Mouse (Mus musculus) activated CD4-positive, CD25-positive, alpha-beta regulatory T cell, adult 4 months (primary cell): Measurements from ENCODE around the gene Incenp. TPM values are rescaled to one million over a fixed set of nuclear protein-coding genes. Genes with fewer than 3 reads are reported as not detected.
"Not testable (repeated sequence)": the region's sequence is repeated elsewhere in the genome, so short reads cannot be mapped to it uniquely, and the experiment has no call there.

ENCODE experiments used
- ATAC-seq: one replicate; pipeline ENCODE4 v1.8.0; 2017
- polyA plus RNA-seq, 2 experiments: library from polyadenylated mRNA; unstranded; fragments of 100-300 nt; shearing (Covaris generic); gene quantifications; one replicate each; pipeline ENCODE4 v1.2.1; 2017

Gene Incenp
- polyA plus RNA-seq, 2 experiments from 2014 or later = 30.3 to 31.9 TPM

DNA sequence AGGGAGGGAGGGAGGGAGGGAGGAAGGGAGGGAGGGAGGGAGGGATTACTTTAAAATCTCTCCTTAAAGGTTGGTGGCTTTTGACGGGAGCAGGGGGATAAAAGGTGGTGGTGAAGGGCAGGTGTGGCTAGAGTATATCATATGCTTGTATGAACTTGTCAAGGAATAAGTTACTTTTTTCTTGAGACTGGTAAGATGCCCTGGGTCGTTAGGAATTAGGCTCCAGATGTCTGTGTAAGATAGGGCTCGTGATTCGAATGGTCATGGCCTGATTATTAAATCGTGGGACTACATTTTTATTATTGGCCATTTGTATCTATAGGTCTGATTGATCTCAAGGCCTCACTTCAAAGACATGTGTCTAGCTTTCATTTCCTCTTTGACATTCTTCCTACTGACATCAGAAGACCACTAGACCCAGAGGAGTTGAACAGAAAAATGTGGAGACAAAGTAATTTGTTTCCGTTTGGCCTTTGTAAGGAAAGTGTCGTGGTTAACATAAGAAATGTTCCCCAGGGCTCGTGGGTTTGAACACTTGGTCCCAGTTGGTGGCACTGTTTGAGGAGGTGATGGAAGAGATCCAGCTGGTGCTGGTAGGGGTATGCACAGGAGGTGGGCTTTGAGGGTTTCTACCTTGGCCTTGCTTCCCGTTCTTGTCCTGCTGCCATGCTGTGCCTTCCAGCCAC, 19.0 kb upstream of the Incenp start:
- no peak for ATAC-seq

DNA sequence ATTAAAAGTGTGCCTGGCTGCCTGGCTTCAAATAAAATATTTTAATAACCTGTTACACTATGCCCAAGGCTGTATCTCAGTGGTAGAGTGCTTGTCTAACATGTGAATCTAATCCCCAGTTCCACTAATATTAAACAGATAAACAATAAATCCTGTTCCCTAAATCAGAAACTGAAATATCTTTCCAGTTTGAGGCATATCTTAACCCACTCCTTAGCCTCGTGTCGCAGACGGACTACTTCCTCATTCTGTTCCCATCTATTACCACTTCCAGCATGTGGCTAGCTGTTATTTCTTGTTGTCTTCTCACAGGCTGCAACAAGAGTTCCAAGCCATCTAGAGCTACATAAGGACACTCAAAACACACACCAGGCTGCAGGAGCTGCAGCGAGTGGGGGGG, 18.4 kb upstream of the Incenp start:
- no peak for ATAC-seq

DNA sequence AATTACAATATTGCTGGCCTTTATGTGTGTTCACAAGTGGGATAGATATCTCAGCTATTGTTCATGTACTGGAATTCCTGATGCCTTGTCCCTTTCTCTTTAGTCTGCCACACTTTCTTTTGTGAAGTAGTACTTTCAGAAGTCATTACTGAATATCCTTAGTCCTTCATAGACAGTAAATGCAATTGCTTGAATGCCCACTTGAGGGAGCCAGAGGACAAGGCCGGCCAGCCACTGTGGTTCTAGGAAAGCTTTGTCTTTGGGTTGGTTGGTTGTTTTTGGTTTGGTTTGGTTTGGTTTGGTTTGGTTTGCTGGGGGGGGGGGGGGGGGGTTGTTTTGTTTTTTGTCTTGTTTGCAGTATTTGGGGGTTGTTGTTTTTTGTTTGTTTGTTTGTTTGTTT, 16.6 kb upstream of the Incenp start:
- peak; percentile 81 for ATAC-seq

DNA sequence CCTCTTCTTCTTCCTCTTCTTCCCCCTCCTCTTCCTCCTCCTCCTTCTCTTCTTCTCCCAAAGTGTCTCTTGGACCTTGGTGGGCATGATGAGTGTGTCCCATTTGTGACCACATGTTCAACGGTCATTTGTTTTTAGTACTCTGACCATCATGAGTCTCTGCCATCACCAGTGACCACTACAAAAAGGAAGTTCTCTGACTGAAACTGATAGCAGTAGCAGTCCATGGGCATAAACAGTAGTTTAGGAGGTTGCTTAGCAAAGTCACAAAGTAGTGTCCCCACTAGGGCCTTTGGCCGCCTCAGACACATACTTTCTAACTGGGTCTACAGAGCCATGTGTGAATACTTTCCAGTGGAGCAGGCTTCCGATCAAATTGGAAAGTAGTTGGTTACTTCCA, 15.0 kb upstream of the Incenp start:
- ATAC-seq = no peak

DNA sequence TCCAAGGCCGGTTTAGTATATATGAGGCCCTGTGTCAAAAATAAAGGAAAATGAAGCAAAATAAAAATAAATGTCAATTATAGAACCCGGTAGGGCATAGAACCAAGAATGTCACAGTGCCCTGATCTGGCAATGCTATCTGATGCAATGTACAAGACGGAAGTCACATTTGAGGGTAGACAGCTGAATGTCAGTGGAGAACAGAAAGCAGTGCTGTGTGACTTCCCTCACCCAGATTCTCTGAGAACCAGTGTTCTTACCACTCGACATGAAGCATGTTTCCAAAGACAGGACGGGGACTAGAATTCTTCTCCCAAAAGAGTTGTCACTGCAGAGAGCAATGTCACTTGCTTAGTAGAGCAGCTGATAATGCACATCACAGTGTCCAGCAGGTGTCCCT, 14.4 kb upstream of the Incenp start:
- ATAC-seq = no peak

DNA sequence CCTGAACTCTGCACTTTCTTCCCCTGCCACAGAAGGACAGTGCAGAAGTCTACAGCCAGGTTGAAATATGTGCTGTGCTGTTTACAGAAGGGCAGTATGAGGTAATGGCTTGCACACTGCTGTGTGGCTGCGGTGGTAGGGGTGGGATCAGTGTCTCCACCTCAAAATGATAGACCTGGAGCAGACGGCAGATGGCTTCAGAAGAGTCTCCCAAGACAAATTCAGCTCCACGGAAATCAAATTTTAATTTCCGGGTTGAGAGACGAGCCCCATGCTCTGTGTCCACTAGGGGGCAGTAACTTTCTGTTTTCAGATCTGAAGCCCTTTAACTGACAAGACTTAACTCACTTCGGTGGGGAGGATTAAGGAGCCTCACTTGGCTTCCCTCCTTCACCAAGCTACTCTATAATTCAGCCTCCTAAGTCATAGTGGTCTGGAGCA, 12.0 kb upstream of the Incenp start:
- peak; percentile 46 for ATAC-seq

DNA sequence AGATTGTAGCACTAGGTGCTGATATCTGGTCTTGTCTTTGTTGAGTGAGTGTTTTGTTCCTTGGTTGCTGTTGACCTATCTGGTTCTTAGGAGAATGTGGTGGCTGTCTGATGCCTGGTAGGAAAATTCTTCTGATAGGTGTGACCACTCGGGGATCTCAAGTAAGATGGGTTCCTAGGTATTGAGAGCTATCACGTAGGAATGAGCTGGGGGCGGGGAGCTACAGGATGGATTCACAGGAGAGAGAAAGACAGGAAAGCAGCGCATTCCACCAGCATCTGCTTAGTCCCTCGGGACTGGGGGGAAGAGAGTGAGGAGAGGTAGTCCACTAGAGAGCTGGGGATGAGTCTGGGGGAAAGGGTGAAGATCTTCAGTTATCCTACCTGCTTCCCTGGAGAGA, 10.0 kb upstream of the Incenp start:
- no peak for ATAC-seq

DNA sequence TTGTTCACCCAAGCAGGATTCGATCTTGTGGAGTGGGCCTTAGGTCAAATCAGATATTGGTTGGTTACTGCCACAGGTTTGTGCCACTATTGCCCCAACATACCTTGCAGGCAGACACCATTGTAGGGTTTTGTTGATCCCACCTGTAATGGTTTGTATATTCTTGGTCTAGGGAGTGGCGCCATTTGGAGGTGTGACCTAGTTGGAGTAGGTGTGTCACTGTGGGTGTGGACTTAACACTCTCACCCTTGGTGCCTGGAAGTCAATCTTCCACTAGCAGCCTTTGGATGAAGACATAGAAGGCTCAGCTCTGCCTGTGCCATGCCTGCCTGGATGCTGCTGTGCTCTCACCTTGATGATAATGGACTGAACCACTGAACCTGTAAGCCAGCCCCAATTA, 1.3 kb upstream of the Incenp start:
- ATAC-seq = not testable (repeated sequence)

DNA sequence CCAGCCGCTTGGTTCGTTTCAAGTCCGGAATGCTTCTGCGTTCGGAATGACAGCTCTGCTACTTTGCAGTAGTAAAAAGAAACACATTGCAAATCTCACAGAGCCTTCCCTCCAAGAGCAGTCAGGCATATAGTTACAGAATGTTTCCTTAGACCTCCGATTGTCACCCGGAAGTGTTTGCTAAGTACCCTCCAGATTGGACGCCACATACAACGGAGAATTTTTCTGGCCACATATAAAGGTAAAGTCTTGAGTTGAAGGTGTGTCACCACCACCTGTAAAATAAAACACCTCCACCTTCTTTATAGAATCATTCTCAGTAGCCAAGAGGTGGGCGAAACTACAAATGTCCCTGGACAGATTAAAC, 412 bp upstream of the Incenp start:
- peak; percentile 21 for ATAC-seq

DNA sequence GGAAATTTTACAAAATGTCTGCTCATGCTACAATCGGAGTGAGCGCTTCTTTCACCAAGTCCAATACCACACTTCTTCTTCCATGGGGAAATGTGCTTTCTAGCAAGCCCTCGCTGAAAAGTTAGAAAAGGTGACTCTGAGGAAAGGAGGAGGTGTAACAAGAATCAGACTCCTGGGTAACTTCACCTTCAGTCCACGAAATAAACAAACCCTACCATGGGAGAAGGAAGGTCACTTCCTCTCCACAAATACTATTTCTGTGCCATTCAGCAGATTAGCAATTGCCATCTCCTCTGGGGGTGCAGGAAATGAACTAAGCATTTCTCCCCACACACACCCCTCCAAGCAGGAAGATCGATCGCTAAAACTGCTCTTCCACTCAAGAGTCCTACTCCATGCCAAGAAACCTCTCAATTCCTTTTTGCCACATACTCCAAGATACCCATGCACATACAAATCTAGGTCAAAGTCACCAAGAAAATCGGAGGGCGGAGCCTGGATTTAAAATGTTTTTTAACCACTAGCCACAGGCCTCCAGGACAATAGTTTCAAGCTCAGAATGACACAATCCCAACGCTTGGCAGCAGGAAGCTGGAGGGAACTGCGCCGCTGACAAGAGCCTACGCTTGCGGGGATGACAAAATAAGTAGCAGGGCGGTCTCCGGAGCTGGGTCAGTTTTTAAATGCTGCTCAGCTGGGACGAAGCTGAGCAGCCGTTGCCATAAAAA, 848 bp downstream of the Incenp start:
- ATAC-seq = no peak

DNA sequence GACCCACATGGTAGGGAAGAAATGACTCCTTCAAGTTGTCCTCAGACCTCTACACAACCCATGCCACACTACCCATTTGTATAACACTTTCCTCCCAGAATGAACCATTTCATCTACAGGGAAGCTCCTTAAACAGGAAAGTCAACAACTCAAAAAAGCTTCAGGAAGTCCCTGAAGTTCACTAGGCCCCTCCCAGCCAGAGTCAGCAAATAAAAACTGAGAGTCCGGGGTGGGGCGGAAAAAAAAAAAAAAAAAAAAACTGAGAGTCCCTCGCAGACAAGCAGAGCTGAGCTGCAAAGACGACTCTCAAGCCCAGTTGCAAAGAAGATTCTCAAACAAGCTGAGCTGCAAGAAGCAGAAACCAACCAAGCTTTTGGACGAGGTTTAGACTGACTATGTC, 3.3 kb downstream of the Incenp start:
- no peak for ATAC-seq

DNA sequence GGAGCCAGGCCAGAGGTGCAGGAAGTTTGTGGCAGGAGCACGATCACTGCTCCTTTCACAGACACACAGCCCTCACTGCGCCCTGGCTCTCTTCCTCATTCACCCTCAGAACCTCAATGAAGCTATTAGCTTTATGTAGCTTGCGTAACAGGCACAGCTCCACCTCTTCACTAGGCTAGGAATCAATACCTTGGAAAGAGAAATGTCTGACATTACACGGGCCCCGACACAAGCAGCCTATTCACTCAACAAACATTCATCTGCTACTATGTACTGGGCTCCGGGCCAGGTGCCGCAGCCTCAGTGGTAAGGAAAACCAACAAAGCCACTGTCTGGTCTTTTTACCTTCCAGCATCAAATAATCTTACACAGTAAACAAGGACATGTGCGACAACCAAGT, 12.6 kb downstream of the Incenp start:
- no peak for ATAC-seq

DNA sequence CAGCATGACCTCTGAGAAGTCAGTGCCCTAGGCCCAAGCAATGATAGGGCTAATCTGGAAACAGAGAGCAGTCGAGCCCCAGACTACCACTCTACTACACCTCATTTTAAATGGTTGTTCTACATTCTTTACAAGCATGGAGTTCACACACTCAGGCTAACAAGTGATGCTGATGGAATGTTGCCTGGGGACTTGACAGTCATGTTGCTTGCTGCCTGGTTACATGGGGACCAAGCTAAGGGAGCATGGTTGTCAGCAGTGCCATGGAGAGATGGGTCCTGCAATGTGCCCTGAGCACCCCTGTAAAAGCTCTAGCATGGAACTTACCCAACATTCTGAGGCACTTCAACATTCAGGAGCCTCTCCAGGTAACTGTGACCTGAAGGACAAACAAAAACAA, 13.0 kb downstream of the Incenp start:
- no peak for ATAC-seq

DNA sequence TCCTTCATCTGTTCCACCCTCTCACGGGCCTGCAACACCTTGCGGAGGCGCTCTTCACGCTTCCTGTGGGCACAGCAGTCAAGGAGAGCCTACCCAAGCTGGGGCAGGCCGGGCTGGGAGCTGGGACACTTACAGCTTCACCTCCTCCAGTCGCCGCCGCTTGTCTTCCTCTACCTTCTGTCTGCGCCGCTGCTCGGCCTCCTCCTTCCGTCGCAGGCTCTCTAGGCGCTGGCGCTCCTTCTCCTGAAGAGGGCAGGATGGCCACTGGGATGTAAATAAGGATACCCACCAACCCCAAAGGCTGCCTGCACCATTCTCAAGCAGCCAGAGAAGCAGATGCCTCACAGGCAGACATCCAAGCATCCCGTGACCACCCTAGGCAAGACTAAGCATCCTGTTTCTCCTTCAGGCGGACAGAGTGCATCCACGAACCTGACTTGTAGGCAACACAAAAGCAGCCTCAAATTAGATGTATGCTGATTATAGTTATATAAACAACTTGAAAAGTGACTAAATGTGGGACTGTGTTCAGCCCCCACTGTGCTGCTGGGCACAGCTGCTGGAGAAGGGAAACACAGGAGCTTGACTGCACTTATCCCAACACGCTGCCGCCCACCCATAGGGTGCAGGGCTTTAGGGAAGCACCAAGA, 21.0 kb downstream of the Incenp start:
- ATAC-seq = no peak

DNA sequence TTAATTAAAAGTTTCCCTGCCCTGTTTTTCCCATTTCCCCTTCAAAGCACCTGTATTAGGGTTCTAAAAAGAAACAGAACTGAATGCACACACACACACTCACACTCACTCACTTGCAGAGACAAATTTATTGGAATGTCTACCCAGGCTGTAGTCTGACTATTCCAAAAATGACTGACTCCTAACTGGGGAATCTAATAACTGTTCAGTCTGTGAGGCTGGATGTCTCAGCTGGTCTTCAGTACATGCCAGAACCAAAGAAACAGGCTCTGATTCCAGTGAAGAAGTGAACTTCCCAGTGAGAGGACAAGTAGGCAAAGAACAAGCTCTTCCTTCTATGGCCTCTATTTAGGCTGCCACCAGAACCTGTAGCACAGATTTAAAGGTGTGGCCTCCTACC, 33.9 kb downstream of the Incenp start:
- ATAC-seq = no peak

DNA sequence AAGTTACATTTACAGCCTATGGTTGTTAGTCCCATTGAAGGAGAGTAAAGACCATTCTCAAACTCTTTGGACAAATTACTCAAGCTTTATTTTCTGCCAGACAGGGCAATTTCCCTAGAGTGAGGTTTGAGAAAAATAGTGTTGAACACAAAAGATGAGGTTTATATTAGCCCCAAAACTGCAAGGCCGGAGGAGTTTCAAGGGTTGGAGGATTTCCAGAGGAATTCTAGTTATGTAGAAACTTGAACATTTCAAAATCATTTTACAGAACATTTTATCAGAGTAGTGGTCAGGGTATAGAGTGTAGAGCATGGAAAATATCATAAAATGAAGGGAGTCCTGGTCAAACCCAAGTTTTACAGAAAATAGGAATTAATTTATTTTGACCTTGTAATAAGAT, 34.5 kb downstream of the Incenp start:
- ATAC-seq = no peak

DNA sequence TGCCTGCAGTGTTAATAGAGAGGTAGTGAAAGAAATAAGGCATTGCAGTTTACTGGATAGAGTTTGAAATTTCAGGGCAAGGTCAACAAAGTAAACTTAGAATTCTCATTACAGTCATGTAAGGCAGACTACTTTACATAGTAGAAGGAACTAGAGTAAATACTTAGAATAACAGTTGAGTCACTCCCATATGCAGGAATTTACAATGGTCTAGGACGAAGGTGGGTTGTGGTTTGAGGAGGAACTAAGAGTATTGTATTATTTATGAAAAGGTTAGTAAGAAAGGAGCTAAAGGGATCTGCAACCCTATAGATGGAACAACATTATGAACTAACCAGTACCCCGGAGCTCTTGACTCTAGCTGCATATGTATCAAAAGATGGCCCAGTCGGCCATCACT, 38.5 kb downstream of the Incenp start:
- ATAC-seq = not testable (repeated sequence)

DNA sequence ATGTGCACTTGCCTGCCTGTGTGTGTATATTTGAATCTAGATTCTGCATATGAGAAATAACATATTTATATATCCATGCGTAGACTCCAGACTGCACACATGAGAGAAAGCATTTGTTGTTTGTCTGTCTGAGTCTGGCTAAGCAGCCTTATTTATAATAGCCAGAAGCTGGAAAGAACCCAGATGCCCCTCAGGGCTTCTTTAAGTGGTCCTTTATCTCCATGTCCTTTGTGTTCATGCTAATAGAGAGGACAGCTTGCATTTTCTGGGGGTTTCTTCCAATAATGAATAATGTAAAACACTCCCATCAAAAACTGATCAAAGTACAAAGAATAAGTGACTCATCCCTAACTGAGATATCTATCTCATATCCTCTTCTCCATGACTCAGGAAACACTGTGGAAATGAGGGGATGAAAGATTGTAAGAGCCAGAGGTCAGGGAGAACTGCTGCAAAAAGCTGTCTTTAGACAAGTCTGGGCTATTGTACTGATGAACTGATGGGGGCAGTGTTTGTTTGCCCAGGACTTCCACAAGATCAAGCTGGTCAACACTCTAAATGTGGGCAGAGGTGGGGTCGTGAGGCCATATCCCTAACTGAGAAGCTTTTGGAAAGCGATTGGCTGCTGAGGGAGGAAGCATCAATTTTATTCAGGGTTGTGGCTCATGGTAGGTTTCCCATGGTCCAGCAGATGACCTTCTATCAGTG, 49.8 kb downstream of the Incenp start:
- ATAC-seq = not testable (repeated sequence)

DNA sequence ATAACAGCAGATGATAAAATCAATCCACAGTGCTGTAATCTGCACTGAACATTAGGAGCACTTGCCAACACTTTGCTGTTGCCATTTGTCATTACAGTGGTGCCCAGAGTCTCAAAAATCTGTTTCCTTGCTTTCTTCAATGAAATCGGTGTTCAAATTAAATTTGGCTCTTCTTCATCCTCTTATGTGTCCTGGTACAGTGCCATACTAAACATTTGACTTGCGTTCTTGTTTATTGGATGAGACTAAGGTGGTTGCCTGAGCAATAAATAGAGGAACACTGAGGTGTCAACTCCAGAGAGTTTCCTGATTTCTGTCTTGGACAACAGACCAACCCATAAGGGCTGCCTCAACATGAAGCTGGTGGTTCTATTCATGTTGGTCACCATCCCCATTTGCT, 52.1 kb downstream of the Incenp start, which contains the start of gene Scgb2a2:
Gene Scgb2a2 (plus strand): TSS at position 301 of the 400 bp plus-strand sequence.
- ATAC-seq = no peak

DNA sequence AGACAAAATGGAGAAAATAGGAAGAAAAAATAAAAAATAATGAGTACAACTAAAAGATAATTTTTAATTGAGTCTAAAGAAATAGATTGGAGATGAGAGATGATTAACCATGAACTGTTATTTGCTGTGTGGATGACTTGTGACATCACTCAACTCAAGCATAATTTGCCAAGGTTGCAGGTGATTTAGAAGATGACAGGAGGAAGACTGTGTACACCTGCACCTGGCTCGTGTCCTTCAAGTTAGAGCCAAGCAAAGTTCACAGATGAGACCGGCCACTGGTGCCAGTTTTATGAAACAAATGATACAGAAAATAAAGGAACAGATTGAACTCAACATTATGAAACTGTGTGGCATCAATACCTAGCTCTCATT, 62.0 kb downstream of the Incenp start:
- ATAC-seq = no peak

DNA sequence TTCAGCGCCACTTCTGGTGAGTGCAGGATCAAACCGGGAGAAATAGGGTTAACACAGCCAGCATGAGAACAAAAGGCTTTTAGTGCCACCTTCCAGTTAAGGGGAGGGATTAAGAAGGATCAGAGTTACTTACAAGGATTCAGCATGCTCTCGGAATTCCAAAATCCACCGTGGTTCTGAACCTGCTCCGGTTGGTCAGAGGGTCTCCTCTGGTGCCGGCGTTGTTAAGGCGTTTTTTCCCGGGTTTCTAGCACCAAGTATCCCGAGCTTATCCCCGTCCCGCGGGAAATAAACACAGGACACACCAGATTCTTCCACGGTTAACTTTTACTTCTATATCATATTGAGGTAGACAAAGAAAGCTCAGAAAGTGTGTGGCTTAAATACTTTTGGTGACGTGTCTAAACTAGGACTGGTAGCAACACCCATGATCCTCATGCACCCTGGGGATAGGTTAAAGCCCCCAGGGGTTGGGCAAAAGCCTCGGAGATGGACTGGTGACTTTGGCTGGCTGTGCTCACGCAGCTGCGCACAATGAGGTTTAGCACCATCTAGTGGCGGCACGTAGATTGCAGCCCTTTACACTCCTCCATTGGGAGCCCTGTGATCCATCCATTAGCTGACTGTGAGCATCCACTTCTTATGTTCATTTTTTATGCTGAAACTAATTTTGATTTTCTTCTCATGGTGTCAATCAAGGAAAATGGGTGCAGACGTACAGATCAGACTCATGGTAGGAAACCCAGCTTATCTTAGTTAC, 62.6 kb downstream of the Incenp start:
- peak; percentile 32 for ATAC-seq
